23 mouse cellular contexts compared by ENCODE assay signal in the genomic region with DNA sequence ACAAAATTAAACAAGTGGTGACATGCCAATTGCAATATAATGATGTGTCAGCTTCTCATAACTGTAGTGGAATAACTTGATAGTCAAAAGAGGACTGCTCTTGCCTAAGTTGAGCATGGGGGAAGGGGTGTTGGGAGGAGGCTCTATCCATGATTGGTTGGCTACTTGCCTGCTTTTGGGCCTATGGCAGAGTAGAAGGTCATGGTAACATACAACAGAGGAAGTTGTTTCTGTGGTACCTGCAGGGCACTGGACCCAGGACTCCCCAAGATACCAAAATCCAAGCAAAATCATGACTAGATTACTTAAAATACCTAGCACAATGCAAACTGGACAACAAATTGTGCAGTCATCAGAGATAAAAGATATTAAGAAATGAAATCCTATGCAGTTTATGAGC. TPM values are rescaled to one million over a fixed set of nuclear protein-coding genes. Genes with fewer than 3 reads are reported as not detected.
A peak's percentile ranks its signal among the peaks of the same experiment; 100 is the strongest.
DNase-seq lines count a peak whose midpoint lies in the region; ATAC-seq and TF ChIP-seq lines count a peak whose summit lies in the region.
"Had no signal": no experiment of that assay in that cellular context is flagged by ENCODE, and none has a peak within 500 bp of the region (broad histone marks: within the 10 kb centered on the region; RNA-seq: fewer than 3 reads in every experiment).

No protein-coding gene starts in this region.

- no peak for DNase-seq in forebrain, embryonic 14.5 days (ENCODE audit: low spot score)
- DNase-seq in forebrain, embryonic 10.5 days (ENCODE audit: extremely low spot score, low spot score): no peak
- DNase-seq in heart, adult 11 months: peak; percentile 41
- DNase-seq in heart, adult 9 months (ENCODE audit: low spot score in 2 of 2): no peak
- peak; percentile 57 for DNase-seq in R1 (ENCODE audit: low read depth, low spot score)
- no peak for DNase-seq in cerebellum, adult 11 months
- DNase-seq: adrenal gland, adult 8-10 months; adrenal gland, postnatal 25 days; B cell, adult 2 months; cerebellum, adult 18-20 months; cerebellum, adult 9-10 months; cerebellum, postnatal 14 days; gastrocnemius, postnatal 25 days; heart, adult 2 months; kidney, adult 2 months had no signal

- TF ChIP-seq POLR2A in ES-Bruce4 (IDR thresholded peaks at IDR 0.05; ENCODE audit: insufficient read depth, low read length): no peak

- ATAC-seq in forebrain, embryonic 14.5 days: no peak
- ATAC-seq: activated CD4-positive, CD25-positive, alpha-beta regulatory T cell, adult 4 months; intestine, postnatal 0 days; Patski had no signal

- no peak overlapping the region for H3K4me2 ChIP-seq in forebrain, embryonic 14.5 days (ENCODE audit: low read length)
- H3K4me2 ChIP-seq: heart, embryonic 11.5 days; hindbrain, embryonic 12.5 days; hindbrain, embryonic 15.5 days had no signal

- no peak overlapping the region for H3K4me3 ChIP-seq in forebrain, embryonic 14.5 days (ENCODE audit: low read depth, low read length)
- H3K4me3 ChIP-seq in forebrain, embryonic 10.5 days: no peak overlapping the region
- no peak overlapping the region for H3K4me3 ChIP-seq in ES-Bruce4 (ENCODE audit: low read depth, low read length)
- H3K4me3 ChIP-seq: heart, adult 2 months; hindbrain, embryonic 12.5 days; hindbrain, embryonic 15.5 days had no signal

- no peaks in the 10 kb centered on the region for H3K9me3 ChIP-seq in forebrain, embryonic 14.5 days (replicated peaks; ENCODE audit: control insufficient read depth, low read length)
- no peaks in the 10 kb centered on the region for H3K9me3 ChIP-seq in forebrain, embryonic 10.5 days
- H3K9me3 ChIP-seq in ES-Bruce4 (replicated peaks; ENCODE audit: control insufficient read depth, insufficient read depth, low read length, poor library complexity, severe bottlenecking): no peaks in the 10 kb centered on the region
- H3K9me3 ChIP-seq: hindbrain, embryonic 12.5 days; hindbrain, embryonic 15.5 days had no signal

- H3K9ac ChIP-seq in forebrain, embryonic 14.5 days (ENCODE audit: low read length): no peak overlapping the region
- H3K9ac ChIP-seq in ES-Bruce4 (ENCODE audit: low read depth, poor library complexity, severe bottlenecking): no peak overlapping the region
- H3K9ac ChIP-seq: hindbrain, embryonic 12.5 days; hindbrain, embryonic 15.5 days had no signal

- no peak for TF ChIP-seq CTCF in ES-Bruce4 (IDR thresholded peaks at IDR 0.05; ENCODE audit: low read depth, low read length)

- H3K4me1 ChIP-seq in forebrain, embryonic 14.5 days (ENCODE audit: control insufficient read depth, insufficient read depth, low read length): no peaks in the 10 kb centered on the region
- H3K4me1 ChIP-seq in forebrain, embryonic 10.5 days: no peaks in the 10 kb centered on the region
- H3K4me1 ChIP-seq in ES-Bruce4 (ENCODE audit: control insufficient read depth, insufficient read depth, low read length): peaks cover 5% of the 10 kb centered on the region
- H3K4me1 ChIP-seq: hindbrain, embryonic 12.5 days; hindbrain, embryonic 15.5 days had no signal

- H3K27me3 ChIP-seq in forebrain, embryonic 14.5 days (replicated peaks; ENCODE audit: control insufficient read depth, insufficient read depth, low read length): no peaks in the 10 kb centered on the region
- H3K27me3 ChIP-seq in forebrain, embryonic 10.5 days (ENCODE audit: poor library complexity, severe bottlenecking): no peaks in the 10 kb centered on the region
- no peaks in the 10 kb centered on the region for H3K27me3 ChIP-seq in ES-Bruce4 (ENCODE audit: control insufficient read depth, insufficient read depth, low read length, poor library complexity, severe bottlenecking)
- H3K27me3 ChIP-seq: CH12.LX; hindbrain, embryonic 12.5 days; hindbrain, embryonic 15.5 days; Patski had no signal

- no peak for TF ChIP-seq EP300 in ES-Bruce4 (IDR thresholded peaks at IDR 0.05; ENCODE audit: insufficient read depth, low read depth, low read length)

- peaks cover 31% of the 10 kb centered on the region for H3K36me3 ChIP-seq in forebrain, embryonic 14.5 days (ENCODE audit: control insufficient read depth, insufficient read depth, low read length)
- H3K36me3 ChIP-seq in forebrain, embryonic 10.5 days (replicated peaks): peaks cover 50% of the 10 kb centered on the region
- H3K36me3 ChIP-seq in ES-Bruce4 (ENCODE audit: control insufficient read depth, insufficient read depth, low read length, poor library complexity, severe bottlenecking): peaks cover 33% of the 10 kb centered on the region

- 0 out of 2 replicates have a peak overlapping the region, but pooled peaks have one; percentile 9 for H3K27ac ChIP-seq in forebrain, embryonic 14.5 days (ENCODE audit: low read depth, low read length)
- no peak overlapping the region for H3K27ac ChIP-seq in forebrain, embryonic 10.5 days
- peak overlapping the region; percentile 31; the same call in 1 of the 2 replicates for H3K27ac ChIP-seq in ES-Bruce4 (ENCODE audit: insufficient read depth, low read length)
- H3K27ac ChIP-seq: heart, adult 2 months; hindbrain, embryonic 12.5 days; hindbrain, embryonic 15.5 days had no signal

RNA-seq across cellular contexts. Expression of a gene that starts 31.7 kb away (rescaled TPM):
- polyA plus RNA-seq in forebrain, embryonic 14.5 days (2014; fragmentation: Nextera tagmentation; extraction: Ambion mirVana): 40.7 and 43.9 TPM in 2 replicates
- polyA plus RNA-seq in forebrain, embryonic 10.5 days (2016; fragmentation: Nextera tagmentation; extraction: Ambion mirVana): 104 and 115 TPM in 2 replicates
- 60.2 and 62.0 TPM in 2 replicates for polyA plus RNA-seq in ES-Bruce4 (2011; ENCODE audit: insufficient read depth, insufficient read length, low read depth, missing spikeins)

RNA-seq across cellular contexts. Expression of a gene that starts 41.3 kb away (rescaled TPM):
- 52.8 and 58.5 TPM in 2 replicates for polyA plus RNA-seq in forebrain, embryonic 14.5 days (2014; fragmentation: Nextera tagmentation; extraction: Ambion mirVana)
- polyA plus RNA-seq in forebrain, embryonic 10.5 days (2016; fragmentation: Nextera tagmentation; extraction: Ambion mirVana): 34.0 and 37.2 TPM in 2 replicates
- polyA plus RNA-seq in ES-Bruce4 (2011; ENCODE audit: insufficient read depth, insufficient read length, low read depth, missing spikeins): 51.9 and 52.5 TPM in 2 replicates

Comparison
In these comparisons a context has a peak if more than half of its experiments do, and no peak if none do; other contexts are left out.
1. DNase-seq: peak in heart, adult 11 months (single experiment) and R1 (single experiment); none in forebrain, embryonic 14.5 days (single experiment), forebrain, embryonic 10.5 days (single experiment), heart, adult 9 months (0 of 2) and cerebellum, adult 11 months (single experiment).